Mouse (Mus musculus): Measurements from ENCODE around the gene Tacc2.
"Not testable (repeated sequence)": the region's sequence is repeated elsewhere in the genome, so short reads cannot be mapped to it uniquely, and the experiment has no call there.

Gene Tacc2

GRCm38 (mm10) chr7:130648061-130648460 is 70.8 kb downstream of the Tacc2 start:
- DNase-seq (ENCODE audit: low read depth, low spot score) = no peak

GRCm38 (mm10) chr7:130649257-130649656 is 72.0 kb downstream of the Tacc2 start:
- peak; percentile 58 for DNase-seq (ENCODE audit: low read depth, low spot score)

- no peak for DNase-seq (ENCODE audit: low read depth, low spot score)
Observed at GRCm38 (mm10) chr7:130650621-130651020, 73.4 kb downstream of the Tacc2 start.

- DNase-seq (ENCODE audit: low read depth, low spot score) = peak; percentile 55
Observed at GRCm38 (mm10) chr7:130653036-130653555, 75.9 kb downstream of the Tacc2 start.

GRCm38 (mm10) chr7:130654562-130654961 is 77.3 kb downstream of the Tacc2 start:
- DNase-seq (ENCODE audit: low read depth, low spot score) = no peak

- DNase-seq (ENCODE audit: low read depth, low spot score) = no peak
Observed at GRCm38 (mm10) chr7:130656965-130657364, 79.7 kb downstream of the Tacc2 start.

- DNase-seq (ENCODE audit: low read depth, low spot score) = no peak
Observed at GRCm38 (mm10) chr7:130657751-130658150, 80.5 kb downstream of the Tacc2 start.

- DNase-seq (ENCODE audit: low read depth, low spot score) = no peak
Observed at GRCm38 (mm10) chr7:130659129-130659528, 81.9 kb downstream of the Tacc2 start.

GRCm38 (mm10) chr7:130662250-130662649 is 85.0 kb downstream of the Tacc2 start:
- no peak for DNase-seq (ENCODE audit: low read depth, low spot score)

- peak; percentile 34 for DNase-seq (ENCODE audit: low read depth, low spot score)
Observed at GRCm38 (mm10) chr7:130662869-130663268, 85.6 kb downstream of the Tacc2 start.

GRCm38 (mm10) chr7:130664037-130664436 is 86.8 kb downstream of the Tacc2 start:
- no peak for DNase-seq (ENCODE audit: low read depth, low spot score)

GRCm38 (mm10) chr7:130664629-130665028 is 87.4 kb downstream of the Tacc2 start:
- DNase-seq (ENCODE audit: low read depth, low spot score) = peak; percentile 68

GRCm38 (mm10) chr7:130665358-130665757 is 88.1 kb downstream of the Tacc2 start:
- no peak for DNase-seq (ENCODE audit: low read depth, low spot score)

GRCm38 (mm10) chr7:130668013-130668412 is 90.8 kb downstream of the Tacc2 start:
- not testable (repeated sequence) for DNase-seq (ENCODE audit: low read depth, low spot score)

GRCm38 (mm10) chr7:130668729-130669281 is 91.6 kb downstream of the Tacc2 start:
- no peak for DNase-seq (ENCODE audit: low read depth, low spot score)

GRCm38 (mm10) chr7:130669370-130669881 is 92.2 kb downstream of the Tacc2 start:
- DNase-seq (ENCODE audit: low read depth, low spot score) = no peak

GRCm38 (mm10) chr7:130670358-130670757 is 93.1 kb downstream of the Tacc2 start:
- DNase-seq (ENCODE audit: low read depth, low spot score) = no peak

- DNase-seq (ENCODE audit: low read depth, low spot score) = peak; percentile 75
Observed at GRCm38 (mm10) chr7:130671301-130671700, 94.1 kb downstream of the Tacc2 start.

GRCm38 (mm10) chr7:130673169-130674033 is 96.2 kb downstream of the Tacc2 start:
- peak; percentile 80 for DNase-seq (ENCODE audit: low read depth, low spot score)

- peak; percentile 24 for DNase-seq (ENCODE audit: low read depth, low spot score)
Observed at GRCm38 (mm10) chr7:130674526-130674925, 97.3 kb downstream of the Tacc2 start.

GRCm38 (mm10) chr7:130676885-130677540 is 99.8 kb downstream of the Tacc2 start:
- DNase-seq (ENCODE audit: low read depth, low spot score) = no peak
